Mouse (Mus musculus) stomach, postnatal 0 days (tissue): ENCODE measurements at regions not wholly inside any gene's neighbourhood (a gene's known extent, or its start where the extent isn't known, plus 50 kb on each side); places are given as distances from the start of the nearest gene placed in this dataset.

Experiments used
- ATAC-seq: fragments of 200-750 bp; cut with Nextera tagmentation; 2 replicates; pipeline ENCODE4 v1.8.0; 2017; ENCODE audit not compliant: low FRiP score, low TSS enrichment
- DNase-seq: peaks from one replicate; pipeline ENCODE4 v3.0.0-alpha.2; 2016; ENCODE audit warnings: low spot score
- H3K27ac ChIP-seq: fragments of 300-500 bp; sonication (generic); replicated peaks from 2 replicates; pipeline ENCODE4 v1.5.1; 2014; ENCODE audit warnings: mild to moderate bottlenecking, control low read depth
- H3K27me3 ChIP-seq: fragments of 300-500 bp; sonication (generic); 2 replicates; pipeline ENCODE4 v1.6.1; 2014; ENCODE audit warnings: low read length; ENCODE audit not compliant: control insufficient read depth, insufficient read depth
- H3K36me3 ChIP-seq: fragments of 300-500 bp; sonication (generic); 2 replicates; pipeline ENCODE4 v1.6.1; 2014; ENCODE audit warnings: low read length, mixed read lengths; ENCODE audit not compliant: control insufficient read depth, insufficient read depth
- H3K4me1 ChIP-seq: fragments of 300-500 bp; sonication (generic); replicated peaks from 2 replicates; pipeline ENCODE4 v1.6.1; 2014; ENCODE audit warnings: antibody characterized with exemption; ENCODE audit not compliant: control insufficient read depth, insufficient read depth
- H3K4me2 ChIP-seq: fragments of 300-500 bp; sonication (generic); replicated peaks from 2 replicates; pipeline ENCODE4 v1.6.1; 2014; ENCODE audit warnings: low read depth, mild to moderate bottlenecking, control low read depth, moderate library complexity
- H3K4me3 ChIP-seq: fragments of 300-500 bp; sonication (generic); 2 replicates; pipeline ENCODE4 v1.5.1; 2014; ENCODE audit warnings: low read depth, low read length, control low read depth
- H3K9ac ChIP-seq: fragments of 300-500 bp; sonication (generic); 2 replicates; pipeline ENCODE4 v1.6.1; 2014; ENCODE audit warnings: mild to moderate bottlenecking, low read length, control low read depth, mixed read lengths
- H3K9me3 ChIP-seq: fragments of 300-500 bp; sonication (generic); 2 replicates; pipeline ENCODE4 v1.6.1; 2016; ENCODE audit warnings: low read length; ENCODE audit not compliant: control insufficient read depth
- CTCF ChIP-seq: IDR thresholded peaks from 2 replicates; pipeline ENCODE4 v1.5.1; 2016; ENCODE audit warnings: antibody characterized with exemption, low read depth, mild to moderate bottlenecking, moderate library complexity
- EP300 ChIP-seq: optimal IDR thresholded peaks from 2 replicates; pipeline ENCODE3; 2016; ENCODE audit warnings: antibody characterized with exemption
- WGBS: fragments of 180-500 bp; shearing (Covaris S2); extraction: QIAGEN DNeasy Blood & Tissue Kit; methylation state at CpG from one replicate; pipeline ENCODE4 v1.1.7; 2014; 5-methylcytosine and 5-hydroxymethylcytosine counted together

GRCm38 (mm10) chr13:39225651-39226050, 265.0 kb upstream of the Slc35b3 start:
- no peak for ATAC-seq
- H3K36me3 ChIP-seq: no peaks in the 10 kb centered on the region
- H3K4me1 ChIP-seq: no peaks in the 10 kb centered on the region
- WGBS: 78% methylated on average over 6 of the region's 6 CpGs
- no peaks in the 10 kb centered on the region for H3K9me3 ChIP-seq
- no peak for TF ChIP-seq EP300
- no peak for TF ChIP-seq CTCF
- no peaks in the 10 kb centered on the region for H3K27me3 ChIP-seq
- DNase-seq: no peak
- H3K9ac ChIP-seq: no peak overlapping the region
- H3K4me3 ChIP-seq: no peak overlapping the region
- H3K27ac ChIP-seq: no peak overlapping the region
- no peak overlapping the region for H3K4me2 ChIP-seq

GRCm38 (mm10) chr13:39211076-39211475, 250.4 kb upstream of the Slc35b3 start:
- TF ChIP-seq CTCF: no peak
- TF ChIP-seq EP300: no peak
- H3K4me2 ChIP-seq: no peak overlapping the region
- no peak overlapping the region for H3K4me3 ChIP-seq
- no peaks in the 10 kb centered on the region for H3K27me3 ChIP-seq
- H3K4me1 ChIP-seq: no peaks in the 10 kb centered on the region
- no peak for ATAC-seq
- no peak overlapping the region for H3K9ac ChIP-seq
- DNase-seq: no peak
- H3K9me3 ChIP-seq: no peaks in the 10 kb centered on the region
- WGBS: 83% methylated on average over 8 of the region's 8 CpGs
- H3K27ac ChIP-seq: no peak overlapping the region
- no peaks in the 10 kb centered on the region for H3K36me3 ChIP-seq

- no peak overlapping the region; the same call in 1 of the 2 replicates for H3K4me2 ChIP-seq
Measured at GRCm38 (mm10) chr13:39183715-39184179, 223.1 kb upstream of the Slc35b3 start.

GRCm38 (mm10) chr13:39161980-39162379, 201.3 kb upstream of the Slc35b3 start:
- no peak for TF ChIP-seq EP300
- TF ChIP-seq CTCF: no peak
- 35% methylated on average over 2 of the region's 2 CpGs for WGBS
- DNase-seq: no peak

More at GRCm38 (mm10) chr13:39183715-39184179, 223.1 kb upstream of the Slc35b3 start:
- H3K9ac ChIP-seq: no peak overlapping the region
- H3K27ac ChIP-seq: no peak overlapping the region
- 11% methylated on average over 2 of the region's 2 CpGs for WGBS
- TF ChIP-seq CTCF: peak; percentile 70
- TF ChIP-seq EP300: no peak
- no peak overlapping the region for H3K4me3 ChIP-seq
- no peaks in the 10 kb centered on the region for H3K27me3 ChIP-seq
- DNase-seq: no peak
- no peaks in the 10 kb centered on the region for H3K9me3 ChIP-seq
- H3K4me1 ChIP-seq: no peaks in the 10 kb centered on the region
- no peak for ATAC-seq
- no peaks in the 10 kb centered on the region for H3K36me3 ChIP-seq

GRCm38 (mm10) chr13:39127942-39128341, 167.3 kb upstream of the Slc35b3 start:
- Histone ChIP-seq H3K9ac (no peak overlapping the region), H3K4me2 (no peak overlapping the region), H3K9me3 (no peaks in the 10 kb centered on the region), H3K27ac (no peak overlapping the region), H3K4me1 (no peaks in the 10 kb centered on the region), H3K27me3 (no peaks in the 10 kb centered on the region), H3K36me3 (no peaks in the 10 kb centered on the region), H3K4me3 (no peak overlapping the region)
- 71% methylated on average over 1 of the region's 1 CpGs for WGBS
- no peak for TF ChIP-seq CTCF
- TF ChIP-seq EP300: no peak
- DNase-seq (no peak), ATAC-seq (no peak)

More at GRCm38 (mm10) chr13:39161980-39162379, 201.3 kb upstream of the Slc35b3 start:
- Histone ChIP-seq H3K9ac (no peak overlapping the region), H3K36me3 (no peaks in the 10 kb centered on the region), H3K4me3 (no peak overlapping the region), H3K9me3 (no peaks in the 10 kb centered on the region), H3K4me2 (no peak overlapping the region), H3K4me1 (no peaks in the 10 kb centered on the region), H3K27me3 (no peaks in the 10 kb centered on the region), H3K27ac (no peak overlapping the region)
- no peak for ATAC-seq

- Histone ChIP-seq H3K4me1 (no peaks in the 10 kb centered on the region), H3K4me2 (no peak overlapping the region), H3K4me3 (no peak overlapping the region), H3K9ac (no peak overlapping the region), H3K9me3 (no peaks in the 10 kb centered on the region), H3K27ac (no peak overlapping the region), H3K36me3 (no peaks in the 10 kb centered on the region), H3K27me3 (no peaks in the 10 kb centered on the region)
- ATAC-seq (no peak), DNase-seq (no peak)
- no peak for TF ChIP-seq EP300
- 50% methylated on average over 2 of the region's 2 CpGs for whole genome bisulfite sequencing
Measured at GRCm38 (mm10) chr13:39092058-39092457, 131.4 kb upstream of the Slc35b3 start.
